Mouse (Mus musculus) G1E (cell line): ENCODE measurements around the gene Anxa3.

Experiments
- CTCF ChIP-seq: IDR thresholded peaks from 2 replicates; pipeline ENCODE4 v1.5.1; 2012; ENCODE audit warnings: low read depth, low read length, inconsistent platforms, mixed read lengths
- GATA1 ChIP-seq: IDR thresholded peaks from 2 replicates; pipeline ENCODE4 v1.6.1; 2012; ENCODE audit warnings: borderline replicate concordance, low read length, inconsistent platforms, mixed read lengths
- GATA2 ChIP-seq: IDR thresholded peaks from 2 replicates; pipeline ENCODE4 v1.6.1; 2012; ENCODE audit warnings: low read depth, low read length, inconsistent platforms, borderline replicate concordance
- TAL1 ChIP-seq: conservative IDR thresholded peaks from 2 replicates; pipeline ENCODE4 v1.6.1; 2012; ENCODE audit warnings: low read depth, low read length, inconsistent platforms, mixed read lengths

- TF ChIP-seq CTCF (peak; percentile 46; the same call in 1 of the 2 replicates), GATA2 (no peak), GATA1 (no peak), TAL1 (no peak)
These were observed 24.2 kb upstream of the Anxa3 start for GRCm38 (mm10) chr5:96768846-96769471.
